Mouse (Mus musculus): Measurements from ENCODE around the gene Gm49388.

GRCm38 (mm10) chr7:127745251-127745651, 40.2 kb upstream of the Gm49388 start:
- TF ChIP-seq CTCF (IDR thresholded peaks at IDR 0.05; ENCODE audit: low read depth, low read length) = no peak
- no peak for TF ChIP-seq EP300 (IDR thresholded peaks at IDR 0.05; ENCODE audit: insufficient read depth, low read depth, low read length)
- peak; percentile 40 for TF ChIP-seq POLR2A (IDR thresholded peaks at IDR 0.05; ENCODE audit: insufficient read depth, low read length)
